Mouse (Mus musculus) testis, postnatal 10 days (tissue): ENCODE measurements around the gene Bpi.

Experiments used
- DNase-seq: peaks from one replicate; pipeline ENCODE4 v3.0.0; 2021; ENCODE audit warnings: low spot score

Bpi gene

GRCm38 (mm10) chr2:158258005-158258418 is at the start of gene Bpi:
Gene Bpi, plus strand, starts transcription at chr2:158258094.
- no peak for DNase-seq

- DNase-seq: no peak
Observed at GRCm38 (mm10) chr2:158209776-158210175, 48.1 kb upstream of the Bpi start.

GRCm38 (mm10) chr2:158210503-158210902 is 47.4 kb upstream of the Bpi start:
- peak; percentile 82 for DNase-seq

- no peak for DNase-seq
Observed at GRCm38 (mm10) chr2:158210958-158211357, 46.9 kb upstream of the Bpi start.

GRCm38 (mm10) chr2:158211764-158212471 is 46.0 kb upstream of the Bpi start:
- no peak for DNase-seq

GRCm38 (mm10) chr2:158215283-158216117 is 42.4 kb upstream of the Bpi start:
- no peak for DNase-seq

- DNase-seq: no peak
Observed at GRCm38 (mm10) chr2:158216510-158216909, 41.4 kb upstream of the Bpi start.

GRCm38 (mm10) chr2:158219562-158219961 is 38.3 kb upstream of the Bpi start:
- no peak for DNase-seq

- DNase-seq: peak; percentile 60
Observed at GRCm38 (mm10) chr2:158221446-158222084, 36.3 kb upstream of the Bpi start.

- peak; percentile 80 for DNase-seq
Observed at GRCm38 (mm10) chr2:158222664-158223063, 35.2 kb upstream of the Bpi start.

GRCm38 (mm10) chr2:158223497-158223896 is 34.4 kb upstream of the Bpi start:
- DNase-seq: no peak

GRCm38 (mm10) chr2:158225301-158225700 is 32.6 kb upstream of the Bpi start:
- peak; percentile 74 for DNase-seq

GRCm38 (mm10) chr2:158228670-158229502 is 29.0 kb upstream of the Bpi start, which contains the start of gene D630003M21Rik:
Gene D630003M21Rik, minus strand, starts transcription at chr2:158229222.
- peak; percentile 66 for DNase-seq

GRCm38 (mm10) chr2:158229503-158229892 is 28.4 kb upstream of the Bpi start:
- no peak for DNase-seq

- no peak for DNase-seq
Observed at GRCm38 (mm10) chr2:158230617-158231016, 27.3 kb upstream of the Bpi start.

GRCm38 (mm10) chr2:158231071-158231470 is 26.8 kb upstream of the Bpi start:
- DNase-seq: no peak

GRCm38 (mm10) chr2:158232414-158232813 is 25.5 kb upstream of the Bpi start:
- no peak for DNase-seq

GRCm38 (mm10) chr2:158233106-158233505 is 24.8 kb upstream of the Bpi start:
- no peak for DNase-seq

GRCm38 (mm10) chr2:158236698-158237097 is 21.2 kb upstream of the Bpi start:
- no peak for DNase-seq

GRCm38 (mm10) chr2:158238101-158238500 is 19.8 kb upstream of the Bpi start:
- no peak for DNase-seq

- no peak for DNase-seq
Observed at GRCm38 (mm10) chr2:158241126-158241738, 16.7 kb upstream of the Bpi start.
